Mouse (Mus musculus): ENCODE results near the gene Oog3. TPM values are rescaled to one million over a fixed set of nuclear protein-coding genes. Genes with fewer than 3 reads are reported as not detected.

Oog3 gene
- not detected in 2 replicates for polyA plus RNA-seq (2014; fragmentation: Nextera tagmentation; extraction: Ambion mirVana)

DNA sequence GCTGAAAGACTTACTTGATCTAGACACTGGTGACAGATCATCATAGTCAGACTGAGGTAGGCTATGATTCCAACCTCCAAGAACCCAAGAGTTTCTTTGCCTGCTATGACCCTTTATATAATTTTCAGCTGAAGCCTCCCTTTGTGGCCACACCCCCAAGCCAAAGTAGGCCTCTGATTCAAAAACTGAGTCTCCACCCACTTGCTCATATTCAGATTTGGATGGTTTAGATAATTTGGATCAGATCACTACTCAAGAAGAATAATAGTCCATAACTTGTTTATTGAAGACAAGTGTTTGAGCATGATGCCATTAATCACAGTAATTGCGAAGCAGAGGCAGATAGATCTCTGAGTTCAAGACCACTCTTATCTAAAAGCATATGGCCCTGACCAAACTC, at the start of gene Oog3:
Gene Oog3 (minus strand): TSS at position 101 of the 400 bp plus-strand sequence.
- WGBS, result 79% methylated on average over 1 of the region's 1 CpGs

DNA sequence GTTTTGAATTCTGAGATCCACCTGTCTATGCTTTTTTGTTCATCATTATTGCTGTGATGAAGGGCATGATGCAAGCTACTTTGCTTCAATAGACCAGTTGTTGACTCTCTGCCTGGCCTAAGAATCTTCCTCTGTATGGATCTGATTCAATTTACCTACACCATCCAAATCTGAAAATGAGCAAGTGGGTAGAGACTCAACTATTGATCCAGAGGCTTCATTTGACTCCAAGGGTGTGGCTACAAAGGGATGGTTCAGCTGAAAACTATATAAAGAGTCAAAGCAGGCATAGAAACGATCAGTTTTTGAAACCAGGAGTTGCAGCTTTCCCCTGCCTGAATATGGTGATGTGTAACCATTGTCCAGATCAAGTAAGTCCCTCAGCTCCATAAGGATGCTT, 28.0 kb upstream of the Oog3 start, which contains the start of gene Oog2:
Gene Oog2 (plus strand): TSS at position 301 of the 400 bp plus-strand sequence.
- no peaks in the 10 kb centered on the region for H3K27me3 ChIP-seq (ENCODE audit: control insufficient read depth, insufficient read depth, low read length)
- no peak within 1 kb of the TSS for H3K4me3 ChIP-seq (ENCODE audit: low read depth, low read length)
- ATAC-seq (ENCODE audit: insufficient read depth, low FRiP score, low TSS enrichment) (no peak), DNase-seq (ENCODE audit: low spot score) (no peak)
- no peak within 1 kb of the TSS for H3K4me2 ChIP-seq (ENCODE audit: low read depth)
- H3K9me3 ChIP-seq (ENCODE audit: control insufficient read depth, low read length), result no peaks in the 10 kb centered on the region
- H3K36me3 ChIP-seq (ENCODE audit: control insufficient read depth, insufficient read depth, low read length), result no peaks in the 10 kb centered on the region
- no peak within 1 kb of the TSS for H3K27ac ChIP-seq (ENCODE audit: low read depth, low read length)
- 50% methylated on average over 1 of the region's 1 CpGs for WGBS
- no peak within 1 kb of the TSS for H3K9ac ChIP-seq (ENCODE audit: low read length)
- H3K4me1 ChIP-seq (ENCODE audit: control insufficient read depth, insufficient read depth, low read length), result no peaks in the 10 kb centered on the region

More for the DNA sequence above, at the start of gene Oog3:
- Histone ChIP-seq H3K27ac (ENCODE audit: low read depth, low read length) (no peak within 1 kb of the TSS), H3K4me3 (ENCODE audit: low read depth, low read length) (no peak within 1 kb of the TSS), H3K27me3 (ENCODE audit: control insufficient read depth, insufficient read depth, low read length) (no peaks in the 10 kb centered on the region), H3K4me1 (ENCODE audit: control insufficient read depth, insufficient read depth, low read length) (no peaks in the 10 kb centered on the region), H3K9ac (ENCODE audit: low read length) (no peak within 1 kb of the TSS), H3K4me2 (ENCODE audit: low read depth) (no peak within 1 kb of the TSS), H3K36me3 (ENCODE audit: control insufficient read depth, insufficient read depth, low read length) (no peaks in the 10 kb centered on the region), H3K9me3 (ENCODE audit: control insufficient read depth, low read length) (peaks cover 16% of the 10 kb centered on the region)
- no peak for ATAC-seq (ENCODE audit: insufficient read depth, low FRiP score, low TSS enrichment)
- DNase-seq (ENCODE audit: low spot score), result no peak

Other genes starting within 250 kb of the Oog3 start
- not detected in 2 replicates for gene Pramef25, start 211.6 kb downstream of the Oog3 start, polyA plus RNA-seq (2014; fragmentation: Nextera tagmentation; extraction: Ambion mirVana)
- gene Gm13101, start 195.7 kb downstream of the Oog3 start, polyA plus RNA-seq (2014; fragmentation: Nextera tagmentation; extraction: Ambion mirVana), result not detected in 2 replicates
- not detected in 2 replicates for gene Pramef17, start 168.3 kb downstream of the Oog3 start, polyA plus RNA-seq (2014; fragmentation: Nextera tagmentation; extraction: Ambion mirVana)
- gene Pramel4, start 103.5 kb downstream of the Oog3 start, polyA plus RNA-seq (2014; fragmentation: Nextera tagmentation; extraction: Ambion mirVana), result not detected in 2 replicates
- not detected in 2 replicates for gene Gm13102, start 56.2 kb downstream of the Oog3 start, polyA plus RNA-seq (2014; fragmentation: Nextera tagmentation; extraction: Ambion mirVana)
- gene Oog2, start 28.1 kb upstream of the Oog3 start, polyA plus RNA-seq (2014; fragmentation: Nextera tagmentation; extraction: Ambion mirVana), result not detected in 2 replicates
- not detected in 2 replicates for gene C87977, start 50.7 kb upstream of the Oog3 start, polyA plus RNA-seq (2014; fragmentation: Nextera tagmentation; extraction: Ambion mirVana)
- not detected in 2 replicates for gene Pramel5, start 117.8 kb upstream of the Oog3 start, polyA plus RNA-seq (2014; fragmentation: Nextera tagmentation; extraction: Ambion mirVana)
- not detected in 2 replicates for gene Gm13128, start 167.6 kb upstream of the Oog3 start, polyA plus RNA-seq (2014; fragmentation: Nextera tagmentation; extraction: Ambion mirVana)
- not detected in 2 replicates for gene Gm13119, start 195.3 kb upstream of the Oog3 start, polyA plus RNA-seq (2014; fragmentation: Nextera tagmentation; extraction: Ambion mirVana)
- gene Pramef20, start 215.3 kb upstream of the Oog3 start, polyA plus RNA-seq (2014; fragmentation: Nextera tagmentation; extraction: Ambion mirVana), result not detected in 2 replicates
- gene Pramef12, start 245.8 kb upstream of the Oog3 start, polyA plus RNA-seq (2014; fragmentation: Nextera tagmentation; extraction: Ambion mirVana), result not detected in 2 replicates

All from neural tube, embryonic 11.5 days (tissue).